Mouse (Mus musculus) T-cell, adult 2 months (primary cell): ENCODE measurements around the gene Hbb-bt.
"Not testable (repeated sequence)": the region's sequence is repeated elsewhere in the genome, so short reads cannot be mapped to it uniquely, and the experiment has no call there.

ENCODE experiments used
- DNase-seq: peaks from one replicate; pipeline ENCODE4 v3.0.0; 2022; ENCODE audit warnings: low spot score

The Hbb-bt gene

DNA sequence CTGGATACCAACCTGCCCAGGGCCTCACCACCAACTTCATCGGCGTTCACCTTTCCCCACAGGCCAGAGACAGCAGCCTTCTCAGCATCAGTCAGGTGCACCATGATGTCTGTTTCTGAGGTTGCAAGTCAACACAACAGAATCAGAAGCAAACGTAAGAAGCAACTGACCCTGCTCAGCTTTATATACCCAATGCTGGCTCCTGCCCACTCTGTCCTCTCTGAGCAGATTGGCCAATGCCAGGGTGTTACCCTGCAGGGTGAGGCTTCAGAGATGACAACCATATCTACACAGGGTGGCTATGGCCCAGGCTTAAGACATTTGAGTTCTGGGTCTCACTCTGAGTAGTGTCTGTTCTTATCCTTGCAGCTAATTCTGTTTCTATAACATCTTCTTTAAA lies at the start of gene Hbb-bt:
Hbb-bt (minus strand) TSS at position 231 of the 400 bp plus-strand sequence.
- no peak for DNase-seq

DNA sequence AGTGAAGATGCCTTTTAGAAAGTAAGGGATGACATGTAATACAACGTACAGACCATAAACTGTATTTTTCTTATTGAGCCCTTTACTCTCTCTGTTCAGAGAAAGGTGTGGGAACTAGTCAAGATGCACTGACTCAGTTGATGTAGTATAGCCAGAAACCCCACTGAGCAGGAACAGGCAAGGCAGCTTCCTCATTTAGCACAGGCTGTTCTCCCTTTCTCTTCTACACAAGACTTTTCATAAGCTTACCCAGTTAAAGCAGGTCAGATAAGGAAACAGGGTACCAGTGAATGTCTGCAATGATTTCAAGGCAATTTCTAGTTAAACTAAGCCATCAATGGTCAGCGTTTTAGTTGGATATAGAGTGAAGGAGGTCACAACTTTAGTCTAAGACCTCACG lies 47.7 kb upstream of the Hbb-bt start:
- DNase-seq, result no peak

DNA sequence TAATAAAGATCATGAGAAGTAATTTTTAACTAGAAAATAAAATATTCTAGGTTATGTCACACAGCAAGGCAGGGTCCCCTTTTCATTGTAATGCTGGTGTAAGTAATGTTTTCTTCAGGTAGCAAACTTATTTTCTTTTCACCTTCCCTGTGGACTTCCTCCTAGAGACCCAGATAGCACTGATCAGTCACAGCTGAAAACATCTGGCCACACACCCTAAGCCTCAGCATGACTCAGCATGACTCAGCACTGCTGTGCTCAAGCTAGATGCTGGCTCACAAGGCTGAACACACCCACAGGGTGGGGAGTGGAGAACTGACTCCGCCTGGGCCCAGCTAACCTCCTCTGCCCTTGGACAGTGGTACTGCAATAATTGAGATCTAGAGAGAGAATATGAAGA lies 47.1 kb upstream of the Hbb-bt start:
- no peak for DNase-seq

DNA sequence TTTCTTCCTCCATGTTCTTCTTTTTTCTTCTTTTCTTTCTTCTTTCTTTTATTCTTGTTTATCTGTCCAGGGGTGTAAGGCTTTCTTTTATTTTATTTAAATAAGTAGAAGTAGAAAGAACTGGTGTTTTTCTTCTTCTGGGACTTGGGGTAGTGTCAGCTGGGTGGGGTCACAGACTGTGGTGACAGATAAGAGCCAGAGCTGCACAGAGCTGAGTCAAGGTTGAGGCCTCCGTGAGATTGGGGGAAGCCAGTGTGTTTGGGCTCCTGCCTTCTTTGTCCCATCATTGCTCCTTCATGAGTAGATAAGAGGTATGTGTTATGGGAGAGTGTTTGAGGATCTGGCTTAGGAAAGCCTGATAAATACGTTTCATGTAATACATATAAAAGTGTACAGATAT lies 45.3 kb upstream of the Hbb-bt start:
- DNase-seq, result no peak

DNA sequence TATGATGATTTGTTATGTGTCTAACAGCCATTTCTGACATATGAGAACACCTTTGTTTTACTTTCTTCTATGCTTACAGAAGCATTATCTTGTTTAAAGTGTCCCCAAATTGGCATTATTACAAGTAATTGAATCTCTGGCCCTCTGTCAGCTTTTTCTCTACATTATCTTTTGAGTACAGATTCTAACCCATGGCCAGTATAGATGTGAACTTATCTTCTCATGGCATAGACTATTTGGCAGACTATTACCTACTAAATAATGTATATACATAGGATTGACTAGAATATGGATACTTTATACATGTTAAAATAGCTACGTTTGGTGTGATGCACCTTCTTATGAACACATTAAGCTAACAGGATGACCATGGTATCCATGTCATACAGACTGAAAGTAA lies 40.9 kb upstream of the Hbb-bt start:
- DNase-seq, result no peak

DNA sequence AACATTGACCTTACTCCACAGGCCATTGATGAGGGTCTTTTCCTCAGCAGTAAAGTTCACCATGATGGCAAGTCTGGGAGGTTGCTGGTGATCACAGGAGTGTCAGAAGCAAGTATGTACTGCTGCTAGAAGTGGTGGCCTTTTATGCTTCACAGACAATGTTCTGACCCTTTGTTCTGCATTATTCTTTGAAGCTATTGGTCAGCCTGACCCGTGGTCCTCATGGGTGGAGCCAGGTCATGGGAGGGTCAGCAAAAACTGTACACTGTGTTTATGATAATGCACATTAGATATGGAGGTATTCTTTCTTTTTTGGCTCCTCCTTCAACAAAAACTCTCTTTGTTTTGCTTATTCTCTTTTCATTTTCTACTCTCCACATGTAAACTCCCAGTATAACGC lies 39.3 kb upstream of the Hbb-bt start, which contains the start of gene Hbb-y:
Hbb-y (minus strand) TSS at position 127 of the 400 bp plus-strand sequence.
- no peak for DNase-seq

DNA sequence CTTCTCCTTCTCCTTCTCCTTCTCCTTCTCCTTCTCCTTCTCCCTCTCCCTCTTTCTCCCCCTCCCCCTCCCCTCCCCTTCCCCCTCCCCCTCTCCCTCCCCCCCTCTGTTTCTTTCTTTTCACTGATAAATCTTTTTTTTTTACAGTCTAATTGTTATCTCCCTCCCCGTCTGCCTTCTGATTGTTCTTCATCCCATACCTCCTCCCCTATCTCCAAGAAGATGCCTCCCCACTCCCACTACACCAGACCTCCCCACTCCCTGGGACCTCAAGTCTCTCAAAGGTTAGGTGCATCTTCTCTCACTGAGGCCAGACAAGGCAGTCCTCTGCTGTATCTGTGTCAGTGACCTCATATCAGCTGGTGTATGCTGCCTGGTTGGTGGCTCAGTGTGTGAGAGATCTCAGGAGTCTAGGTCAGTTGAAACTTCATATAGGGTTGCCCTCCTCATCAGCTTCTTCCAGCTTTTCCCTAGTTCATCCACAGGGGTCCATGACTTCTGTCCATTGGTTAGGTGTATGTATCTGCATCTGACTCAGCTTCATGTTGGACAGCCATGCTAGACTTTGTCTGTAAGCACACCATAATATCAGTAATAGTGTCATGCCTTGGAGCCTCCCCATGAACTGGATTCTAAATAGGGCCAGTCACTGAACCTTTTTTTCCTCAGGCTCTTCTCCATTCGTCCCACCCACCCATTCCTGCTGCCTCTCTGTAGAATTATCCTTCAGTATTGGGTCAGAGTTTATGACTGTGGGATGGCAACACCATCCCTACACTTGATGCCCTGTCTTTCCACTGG lies 30.9 kb upstream of the Hbb-bt start:
- no peak for DNase-seq

DNA sequence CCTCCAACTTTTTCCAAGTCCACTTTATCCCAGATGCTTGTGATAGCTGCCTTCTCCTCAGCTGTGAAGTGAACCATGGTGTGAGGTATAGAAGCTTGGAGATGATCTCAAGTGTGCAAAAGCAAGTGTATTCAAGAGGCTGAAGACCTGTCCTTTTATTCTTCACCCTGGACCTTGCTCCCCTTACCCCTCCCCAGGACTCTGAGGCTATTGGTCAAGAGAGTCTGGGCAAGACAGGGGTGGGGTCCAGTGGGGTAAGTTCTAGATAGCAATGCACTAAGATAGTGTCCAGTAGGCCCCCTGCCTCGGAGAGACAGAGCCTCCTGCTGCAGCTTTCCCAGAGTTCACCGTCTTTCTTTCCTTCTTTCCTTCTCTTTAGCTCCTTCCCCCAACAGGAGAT lies 29.2 kb upstream of the Hbb-bt start, which contains the start of gene Hbb-bh1:
Hbb-bh1 (minus strand) TSS at position 131 of the 400 bp plus-strand sequence.
- DNase-seq, result no peak

DNA sequence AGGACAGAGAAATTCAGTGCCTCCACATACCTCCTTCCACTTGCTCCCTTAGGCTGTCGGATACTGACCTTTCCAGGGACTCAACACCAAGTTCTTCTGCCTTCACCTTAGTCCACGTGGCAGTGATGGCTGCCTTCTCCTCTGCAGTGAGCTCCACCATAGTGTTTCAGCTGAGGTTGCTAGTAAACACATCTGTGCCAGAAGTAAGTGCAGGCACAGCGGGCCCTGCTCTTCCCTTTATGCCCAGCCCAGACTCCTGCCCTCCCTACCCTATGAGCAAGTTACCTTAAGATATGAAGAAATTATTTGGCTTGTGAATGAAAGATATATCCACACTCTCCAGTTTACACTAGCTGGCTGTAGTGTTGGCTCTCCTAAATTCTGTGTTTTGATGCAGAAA lies 26.5 kb upstream of the Hbb-bt start, which contains the start of gene Hbb-bh2:
Hbb-bh2 (minus strand) TSS at position 253 of the 400 bp plus-strand sequence.
- no peak for DNase-seq

DNA sequence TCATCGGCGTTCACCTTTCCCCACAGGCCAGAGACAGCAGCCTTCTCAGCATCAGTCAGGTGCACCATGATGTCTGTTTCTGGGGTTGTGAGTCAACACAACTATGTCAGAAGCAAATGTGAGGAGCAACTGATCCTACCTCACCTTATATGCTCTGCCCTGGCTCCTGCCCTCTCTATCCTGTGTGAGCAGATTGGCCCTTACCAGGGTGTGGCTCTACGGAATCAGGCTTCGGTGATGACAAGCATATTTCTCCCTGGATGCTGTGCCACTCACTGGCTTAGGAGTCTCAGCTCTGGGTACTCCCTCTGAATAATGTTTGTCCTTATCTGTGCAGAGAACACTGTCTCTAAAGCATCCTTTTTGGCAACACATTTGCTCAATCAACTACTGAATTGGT lies 14.0 kb upstream of the Hbb-bt start, which contains the start of gene Hbb-bs:
Hbb-bs (minus strand) TSS at position 289 of the 400 bp plus-strand sequence.
- no peak for DNase-seq

DNA sequence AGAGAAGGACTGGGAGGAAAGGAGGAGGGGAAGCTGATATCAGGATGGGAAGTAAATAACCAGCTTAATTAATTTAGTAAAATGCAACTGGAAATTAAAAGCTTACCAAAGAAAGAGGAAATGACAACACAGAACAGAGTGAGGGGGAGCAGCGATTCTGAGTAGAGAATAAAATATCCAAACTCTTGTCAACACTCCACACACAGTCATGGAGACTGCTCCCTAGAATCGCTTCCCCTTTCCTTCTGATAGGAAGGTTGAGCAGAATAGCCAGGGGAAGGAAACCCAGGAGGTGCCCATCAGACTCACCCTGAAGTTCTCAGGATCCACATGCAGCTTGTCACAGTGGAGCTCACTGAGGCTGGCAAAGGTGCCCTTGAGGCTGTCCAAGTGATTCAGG lies 13.3 kb upstream of the Hbb-bt start:
- DNase-seq, result not testable (repeated sequence)

DNA sequence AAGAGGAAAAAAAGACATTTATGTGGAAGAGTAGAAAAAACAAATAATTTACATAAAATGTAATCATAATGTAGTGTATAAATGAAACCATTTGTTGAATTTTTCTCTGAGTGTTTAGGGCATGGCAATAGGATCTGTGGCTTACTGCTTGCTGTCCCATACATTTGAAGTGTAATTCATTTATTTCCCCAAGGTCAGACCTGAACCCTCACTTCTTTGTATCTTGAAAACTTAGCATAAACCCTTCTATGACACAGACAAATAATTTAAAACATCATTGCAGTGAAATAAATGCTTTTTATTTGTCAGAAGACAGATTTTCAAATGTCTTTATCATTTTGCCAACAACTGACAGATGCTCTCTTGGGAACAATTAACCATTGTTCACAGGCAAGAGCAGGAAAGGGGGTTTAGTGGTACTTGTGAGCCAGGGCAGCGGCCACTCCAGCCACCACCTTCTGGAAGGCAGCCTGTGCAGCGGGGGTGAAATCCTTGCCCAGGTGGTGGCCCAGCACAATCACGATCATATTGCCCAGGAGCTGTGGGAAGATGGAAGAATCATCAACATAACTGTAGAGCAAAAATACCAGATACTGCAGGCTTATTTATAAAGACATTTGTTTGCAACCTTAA lies 12.6 kb upstream of the Hbb-bt start:
- no peak for DNase-seq

DNA sequence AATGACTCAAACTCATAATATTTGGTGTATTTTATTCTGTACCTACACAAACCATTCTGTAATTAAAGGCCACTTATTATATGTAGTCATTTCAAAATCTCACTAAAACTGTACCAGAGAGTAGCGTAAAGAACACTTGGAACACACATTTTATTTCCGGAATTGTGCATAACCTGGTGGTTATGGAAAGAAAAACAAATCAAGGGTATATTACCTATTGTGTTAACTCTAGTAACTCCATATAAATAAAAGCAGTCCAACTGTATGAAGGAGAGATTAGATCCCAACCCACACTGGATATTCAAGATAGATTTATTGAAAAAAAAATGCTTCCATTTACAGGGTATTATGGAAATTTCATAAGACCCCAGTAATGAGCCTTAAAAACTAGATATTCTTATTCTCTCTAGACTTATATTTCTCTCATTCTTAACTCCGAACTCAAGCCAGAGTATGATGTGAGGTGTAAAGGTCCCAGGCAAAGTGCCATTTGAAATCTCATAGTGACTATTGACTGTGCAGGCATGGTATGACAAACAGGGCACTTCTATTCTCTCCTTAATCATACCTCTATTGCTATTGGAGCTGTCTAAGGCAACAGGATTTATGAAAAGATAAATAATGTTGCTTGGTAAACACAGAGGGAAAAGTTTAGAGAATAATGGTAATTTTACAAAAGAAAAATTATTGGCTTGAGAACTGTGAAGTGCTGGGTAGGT lies 11.9 kb upstream of the Hbb-bt start:
- DNase-seq, result no peak

DNA sequence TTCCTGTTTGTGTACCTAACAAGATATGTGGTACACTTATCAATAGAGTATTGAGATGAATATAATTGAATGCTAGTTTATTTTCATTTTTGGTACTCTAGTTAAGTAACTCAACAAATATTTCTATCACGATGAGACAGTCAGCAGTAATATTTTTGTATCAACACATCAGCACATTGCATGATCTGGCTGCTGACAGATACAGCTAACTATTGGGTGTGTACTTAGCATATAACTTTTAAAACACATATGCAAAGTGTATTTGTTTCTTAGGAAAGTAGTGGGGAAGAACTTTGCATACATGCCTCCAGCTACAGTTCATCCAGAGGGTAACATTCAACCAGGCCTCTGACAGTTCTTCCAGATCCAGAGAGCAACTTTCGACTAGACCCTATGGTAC lies 10.8 kb upstream of the Hbb-bt start:
- no peak for DNase-seq

DNA sequence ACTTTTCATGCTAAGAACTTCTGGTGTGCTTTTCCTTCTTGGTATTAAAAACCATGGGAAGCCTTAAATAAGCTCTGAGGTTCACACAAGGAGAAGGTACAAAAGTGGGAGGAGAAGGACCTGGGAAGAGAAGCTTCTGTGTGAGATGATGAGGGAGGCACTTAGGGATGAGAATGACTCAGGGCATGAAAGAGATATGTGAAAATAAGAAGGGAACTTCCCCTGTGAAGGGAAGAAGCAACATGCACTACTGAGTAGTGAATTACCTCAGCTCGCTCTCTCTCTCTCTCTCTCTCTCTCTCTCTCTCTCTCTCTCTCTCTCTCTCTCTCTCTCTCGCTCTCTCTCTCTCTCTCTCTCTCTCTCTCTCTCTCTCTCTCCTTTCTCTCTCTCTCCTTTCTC lies 1.3 kb upstream of the Hbb-bt start:
- DNase-seq, result not testable (repeated sequence)

DNA sequence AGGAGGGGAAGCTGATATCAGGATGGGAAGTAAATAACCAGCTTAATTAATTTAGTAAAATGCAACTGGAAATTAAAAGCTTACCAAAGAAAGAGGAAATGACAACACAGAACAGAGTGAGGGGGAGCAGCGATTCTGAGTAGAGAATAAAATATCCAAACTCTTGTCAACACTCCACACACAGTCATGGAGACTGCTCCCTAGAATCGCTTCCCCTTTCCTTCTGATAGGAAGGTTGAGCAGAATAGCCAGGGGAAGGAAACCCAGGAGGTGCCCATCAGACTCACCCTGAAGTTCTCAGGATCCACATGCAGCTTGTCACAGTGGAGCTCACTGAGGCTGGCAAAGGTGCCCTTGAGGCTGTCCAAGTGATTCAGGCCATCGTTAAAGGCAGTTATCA lies 644 bp downstream of the Hbb-bt start:
- DNase-seq, result not testable (repeated sequence)

DNA sequence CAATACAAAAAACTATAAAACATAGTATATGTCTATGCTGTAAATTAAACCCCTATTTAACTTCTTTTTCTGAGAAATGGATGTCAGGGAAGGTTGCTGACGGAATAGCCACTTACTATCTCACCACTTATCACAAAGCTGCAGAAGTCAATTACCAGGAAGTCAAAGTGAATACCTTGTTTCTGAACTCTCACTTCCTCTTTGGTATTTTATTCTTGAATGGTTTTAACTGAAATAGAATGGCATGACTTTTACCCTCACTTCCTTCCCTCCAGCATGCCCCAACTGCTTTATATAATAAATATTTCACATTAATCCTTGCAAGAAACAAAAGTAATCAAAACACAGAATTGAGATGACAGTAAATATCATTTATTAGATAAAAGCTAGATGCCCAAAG lies 1.6 kb downstream of the Hbb-bt start:
- no peak for DNase-seq

DNA sequence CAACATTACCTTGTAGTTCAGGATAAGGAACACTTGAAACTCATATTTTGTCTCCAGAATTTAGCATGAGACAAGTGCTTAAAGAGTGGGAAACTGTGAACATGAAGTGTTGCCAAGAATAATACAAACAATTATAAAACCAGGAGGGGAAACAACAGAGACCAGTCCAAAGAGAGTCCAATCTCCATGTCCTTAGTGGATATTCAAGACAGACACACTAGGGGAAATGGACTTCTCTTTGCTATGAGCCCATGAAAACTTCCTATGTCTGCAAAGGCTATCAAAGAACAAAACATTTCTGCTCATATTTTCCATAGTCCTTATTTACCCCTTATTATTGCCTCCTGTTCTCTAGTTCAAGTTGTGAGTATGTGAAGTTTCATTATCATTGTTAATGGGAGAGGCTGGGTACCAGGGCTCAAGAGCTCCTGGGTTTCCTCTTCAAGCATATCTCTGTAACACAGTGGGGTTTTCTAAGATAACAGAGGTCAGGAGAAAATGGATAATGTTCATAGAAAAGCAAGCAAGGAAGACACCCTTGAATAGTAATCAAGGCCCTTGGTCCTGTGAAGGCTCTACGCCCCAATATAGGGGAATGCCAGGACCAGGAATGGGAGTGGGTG lies 2.5 kb downstream of the Hbb-bt start:
- DNase-seq, result no peak

DNA sequence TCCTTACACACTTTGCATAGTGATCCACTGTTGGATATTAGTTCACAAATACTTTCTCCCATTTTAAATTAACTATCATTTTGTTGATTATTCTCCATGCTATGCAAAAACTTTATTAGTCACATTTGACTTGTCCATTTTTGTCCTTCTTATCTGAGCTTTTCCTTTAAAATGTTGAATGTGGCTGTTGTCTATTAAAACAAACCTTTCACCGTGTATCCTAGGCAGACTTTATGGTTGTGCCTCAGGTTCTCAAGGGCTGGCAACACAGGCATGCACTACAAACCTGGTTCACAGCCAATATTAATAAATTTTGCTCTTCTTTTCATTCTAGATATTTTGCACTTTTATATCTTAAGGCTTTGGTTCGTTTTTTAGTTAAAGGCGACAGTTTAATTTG lies 3.0 kb downstream of the Hbb-bt start:
- no peak for DNase-seq

DNA sequence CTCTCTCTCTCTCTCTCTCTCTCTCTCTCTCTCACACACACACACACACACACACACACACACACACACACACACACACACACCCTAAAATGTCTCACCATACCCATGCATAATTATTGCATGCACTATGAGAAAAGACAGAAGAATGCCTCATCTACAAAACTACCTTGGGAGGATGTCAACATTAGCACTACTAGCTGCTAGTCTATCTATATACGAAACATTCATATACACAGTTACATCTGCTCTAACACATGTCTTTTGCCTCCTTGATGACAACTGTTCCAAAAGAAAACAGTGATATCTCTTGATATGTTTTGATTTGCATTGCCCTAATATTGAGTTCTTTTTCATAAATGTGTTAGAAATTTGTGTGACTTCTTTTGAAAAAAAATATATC lies 3.5 kb downstream of the Hbb-bt start:
- DNase-seq, result no peak

DNA sequence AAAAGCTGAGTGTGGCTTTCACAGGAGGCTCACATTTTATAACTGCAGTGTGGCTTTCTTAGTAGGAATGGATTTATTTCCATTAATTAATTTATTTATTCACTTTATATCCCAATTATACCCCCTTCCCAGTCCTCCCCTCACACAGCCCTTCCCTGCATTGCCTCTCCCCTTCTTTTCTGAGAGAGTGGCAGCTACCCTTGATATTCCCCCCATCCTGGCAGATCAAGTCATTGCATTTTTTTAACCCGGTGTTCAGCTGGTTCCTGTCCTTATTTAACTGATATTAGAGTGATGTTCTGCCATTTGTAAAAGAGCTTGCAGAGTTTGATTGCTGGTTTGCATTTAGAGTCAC lies 4.0 kb downstream of the Hbb-bt start:
- DNase-seq, result no peak
